Mouse (Mus musculus) ES-Bruce4 (cell line): ENCODE results near the gene Lsm5.

Experiments used
- CTCF ChIP-seq: IDR thresholded peaks from one replicate; pipeline ENCODE4 v1.8.1; 2011; ENCODE audit warnings: low read depth, low read length
- POLR2A ChIP-seq: IDR thresholded peaks from one replicate; pipeline ENCODE4 v1.8.1; 2011; ENCODE audit warnings: low read length; ENCODE audit not compliant: insufficient read depth

DNA sequence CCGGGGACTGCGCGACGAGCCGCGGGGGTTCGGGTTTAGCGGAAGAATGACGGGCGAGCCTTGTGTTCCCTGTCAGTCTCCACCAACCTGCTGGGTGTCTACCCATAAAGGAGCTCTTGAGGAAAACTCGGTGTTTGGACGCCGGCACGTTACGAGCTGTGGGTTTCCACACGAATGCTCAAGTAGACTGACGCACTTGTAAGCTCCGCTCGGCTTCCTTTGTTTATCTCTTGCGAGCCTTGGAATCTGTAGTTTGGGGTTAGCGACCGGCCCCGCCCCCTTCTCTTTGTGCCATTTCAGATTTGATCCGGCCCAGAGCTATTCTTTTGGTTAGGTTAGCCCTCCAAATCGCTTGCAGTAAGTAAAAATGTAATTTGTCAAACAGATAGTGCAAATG lies 10.8 kb upstream of the Lsm5 start:
- TF ChIP-seq CTCF (no peak), POLR2A (no peak)
